Mouse (Mus musculus): ENCODE measurements at regions not wholly inside any gene's neighbourhood (a gene's known extent, or its start where the extent isn't known, plus 50 kb on each side); places are given as distances from the start of the nearest gene placed in this dataset.

- Histone ChIP-seq H3K27ac (no peak overlapping the region), H3K9ac (replicated peaks) (no peak overlapping the region), H3K27me3 (no peaks in the 10 kb centered on the region), H3K4me3 (replicated peaks) (no peak overlapping the region), H3K4me2 (replicated peaks) (no peak overlapping the region), H3K4me1 (replicated peaks) (no peaks in the 10 kb centered on the region), H3K9me3 (peaks cover 5% of the 10 kb centered on the region; the same call in 1 of the 2 replicates), H3K36me3 (no peaks in the 10 kb centered on the region)
- 22% methylated on average over 4 of the region's 4 CpGs for WGBS
- peak; percentile 60 for ATAC-seq
Measured at GRCm38 (mm10) chr3:132506095-132506494, 123.5 kb upstream of the Gimd1 start.

- H3K4me3 ChIP-seq (replicated peaks), result no peak overlapping the region
- H3K27me3 ChIP-seq, result no peaks in the 10 kb centered on the region
- WGBS, result 39% methylated on average over 1 of the region's 1 CpGs
- H3K36me3 ChIP-seq, result no peaks in the 10 kb centered on the region
- no peak overlapping the region for H3K9ac ChIP-seq (replicated peaks)
- ATAC-seq, result no peak
- H3K9me3 ChIP-seq, result no peaks in the 10 kb centered on the region
- no peak overlapping the region for H3K4me2 ChIP-seq (replicated peaks)
- H3K4me1 ChIP-seq (replicated peaks), result no peaks in the 10 kb centered on the region
- H3K27ac ChIP-seq, result no peak overlapping the region
Measured at GRCm38 (mm10) chr3:132510240-132510639, 119.4 kb upstream of the Gimd1 start.

- no peak overlapping the region for H3K27ac ChIP-seq
- no peaks in the 10 kb centered on the region for H3K27me3 ChIP-seq
- no peak overlapping the region for H3K9ac ChIP-seq (replicated peaks)
- H3K4me3 ChIP-seq (replicated peaks), result no peak overlapping the region
- H3K4me1 ChIP-seq (replicated peaks), result no peaks in the 10 kb centered on the region
- H3K4me2 ChIP-seq (replicated peaks), result no peak overlapping the region
- no peaks in the 10 kb centered on the region for H3K9me3 ChIP-seq
- H3K36me3 ChIP-seq, result no peaks in the 10 kb centered on the region
- 88% methylated on average over 8 of the region's 8 CpGs for WGBS
- ATAC-seq, result no peak
Measured at GRCm38 (mm10) chr3:132512526-132513102, 117.0 kb upstream of the Gimd1 start.

GRCm38 (mm10) chr3:132533323-132533904 lies 96.2 kb upstream of the Gimd1 start:
- H3K36me3 ChIP-seq, result no peaks in the 10 kb centered on the region
- no peaks in the 10 kb centered on the region for H3K4me1 ChIP-seq (replicated peaks)
- no peaks in the 10 kb centered on the region for H3K27me3 ChIP-seq
- no peak overlapping the region for H3K9ac ChIP-seq (replicated peaks)
- H3K27ac ChIP-seq, result no peak overlapping the region
- 70% methylated on average over 4 of the region's 4 CpGs for WGBS
- no peak overlapping the region for H3K4me2 ChIP-seq (replicated peaks)
- no peak overlapping the region for H3K4me3 ChIP-seq (replicated peaks)
- no peaks in the 10 kb centered on the region for H3K9me3 ChIP-seq
- no peak for ATAC-seq

GRCm38 (mm10) chr3:132539780-132540658 lies 89.6 kb upstream of the Gimd1 start:
- no peak overlapping the region for H3K4me2 ChIP-seq (replicated peaks)
- no peaks in the 10 kb centered on the region for H3K36me3 ChIP-seq
- ATAC-seq, result no peak
- WGBS, result 96% methylated on average over 9 of the region's 9 CpGs
- H3K27me3 ChIP-seq, result no peaks in the 10 kb centered on the region
- no peaks in the 10 kb centered on the region for H3K9me3 ChIP-seq
- no peak overlapping the region for H3K9ac ChIP-seq (replicated peaks)
- H3K27ac ChIP-seq, result no peak overlapping the region
- no peak overlapping the region for H3K4me3 ChIP-seq (replicated peaks)
- no peaks in the 10 kb centered on the region for H3K4me1 ChIP-seq (replicated peaks)

- Histone ChIP-seq H3K27ac (no peak overlapping the region), H3K9me3 (no peaks in the 10 kb centered on the region), H3K4me3 (replicated peaks) (no peak overlapping the region), H3K9ac (replicated peaks) (no peak overlapping the region), H3K4me2 (replicated peaks) (no peak overlapping the region), H3K27me3 (no peaks in the 10 kb centered on the region), H3K4me1 (replicated peaks) (no peaks in the 10 kb centered on the region), H3K36me3 (no peaks in the 10 kb centered on the region)
- WGBS, result 96% methylated on average over 6 of the region's 6 CpGs
- no peak for ATAC-seq
Measured at GRCm38 (mm10) chr3:132551238-132551808, 78.3 kb upstream of the Gimd1 start.

- H3K36me3 ChIP-seq, result no peaks in the 10 kb centered on the region
- no peaks in the 10 kb centered on the region for H3K9me3 ChIP-seq
- H3K4me3 ChIP-seq (replicated peaks), result no peak overlapping the region
- no peaks in the 10 kb centered on the region for H3K27me3 ChIP-seq
- 96% methylated on average over 2 of the region's 2 CpGs for WGBS
- H3K27ac ChIP-seq, result no peak overlapping the region
- H3K4me2 ChIP-seq (replicated peaks), result no peak overlapping the region
- H3K9ac ChIP-seq (replicated peaks), result no peak overlapping the region
- no peaks in the 10 kb centered on the region for H3K4me1 ChIP-seq (replicated peaks)
- ATAC-seq, result no peak
Measured at GRCm38 (mm10) chr3:132565755-132566154, 63.9 kb upstream of the Gimd1 start.

GRCm38 (mm10) chr3:132566301-132566700 lies 63.3 kb upstream of the Gimd1 start:
- H3K4me3 ChIP-seq (replicated peaks), result no peak overlapping the region
- no peak for ATAC-seq
- H3K9me3 ChIP-seq, result no peaks in the 10 kb centered on the region
- no peak overlapping the region for H3K9ac ChIP-seq (replicated peaks)
- H3K27me3 ChIP-seq, result no peaks in the 10 kb centered on the region
- no peak overlapping the region for H3K27ac ChIP-seq
- 90% methylated on average over 7 of the region's 7 CpGs for WGBS
- H3K4me1 ChIP-seq (replicated peaks), result no peaks in the 10 kb centered on the region
- H3K36me3 ChIP-seq, result no peaks in the 10 kb centered on the region
- no peak overlapping the region for H3K4me2 ChIP-seq (replicated peaks)
